Mouse (Mus musculus): ENCODE data around the gene Bhlha15. TPM values are rescaled to one million over a fixed set of nuclear protein-coding genes. Genes with fewer than 3 reads are reported as not detected.

Gene Bhlha15
- total and polyA plus RNA-seq, 3 experiments: 4.1 to 4.3 TPM; not detected in 1

DNA sequence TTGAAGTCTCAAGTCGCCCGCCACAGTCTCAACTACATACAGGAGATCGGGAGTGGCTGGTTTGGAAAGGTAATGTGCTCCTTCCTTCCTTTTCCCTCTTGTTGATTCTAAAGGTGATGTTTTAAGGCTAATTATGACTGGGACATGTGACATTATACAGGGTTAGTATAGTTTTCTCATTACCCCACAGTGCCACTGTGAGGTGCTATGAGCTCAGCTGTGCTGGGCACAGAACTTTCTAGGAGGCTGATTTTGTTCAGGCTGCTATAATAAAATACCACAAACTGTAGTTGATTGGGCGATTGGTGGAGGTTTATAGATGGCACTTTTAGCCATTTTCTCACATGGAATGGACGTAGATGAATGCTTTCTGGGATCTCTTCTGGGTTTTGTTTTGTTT, 46.6 kb upstream of the Bhlha15 start:
- TF ChIP-seq RAD21 (IDR thresholded peaks at IDR 0.05; ENCODE audit: low read depth, low read length) (no peak), CTCF (IDR thresholded peaks at IDR 0.05 in 2 of 3, conservative IDR thresholded peaks at IDR 0.05 in 1 of 3; ENCODE audit: control insufficient read depth in 1 of 3, insufficient read depth in 1 of 3, low read depth in 2 of 3, low read length in 3 of 3, poor library complexity in 1 of 3, severe bottlenecking in 1 of 3) (peak in 1 of 3 experiments; percentile 12; a peak in 1 of 6 replicates)
- Histone ChIP-seq H3K4me3 (ENCODE audit: control insufficient read depth in 1 of 2, insufficient read depth in 1 of 2, low read depth in 2 of 2, low read length in 2 of 2) (no peak overlapping the region), H3K9ac (ENCODE audit: control insufficient read depth, low read depth, low read length, poor library complexity, severe bottlenecking) (no peak overlapping the region), H3K27me3 (ENCODE audit: control insufficient read depth in 1 of 2, insufficient read depth in 2 of 2, low read length in 2 of 2) (no peaks in the 10 kb centered on the region), H3K27ac (ENCODE audit: control insufficient read depth, low read depth, low read length) (no peak overlapping the region), H3K36me3 (ENCODE audit: control insufficient read depth in 1 of 2, insufficient read depth in 2 of 2, low read length in 2 of 2) (peaks cover 0 to 10% of the 10 kb centered on the region in 2 experiments; a peak in 2 of 4 replicates), H3K9me3 (replicated peaks; ENCODE audit: insufficient read depth, low read length) (no peaks in the 10 kb centered on the region), H3K4me1 (ENCODE audit: control insufficient read depth in 1 of 2, insufficient read depth in 2 of 2, low read length in 2 of 2) (no peaks in the 10 kb centered on the region), H3K79me2 (ENCODE audit: control insufficient read depth, insufficient read depth, low read length, poor library complexity) (no peaks in the 10 kb centered on the region)
- DNase-seq (ENCODE audit: low read depth, low spot score): no peak

DNA sequence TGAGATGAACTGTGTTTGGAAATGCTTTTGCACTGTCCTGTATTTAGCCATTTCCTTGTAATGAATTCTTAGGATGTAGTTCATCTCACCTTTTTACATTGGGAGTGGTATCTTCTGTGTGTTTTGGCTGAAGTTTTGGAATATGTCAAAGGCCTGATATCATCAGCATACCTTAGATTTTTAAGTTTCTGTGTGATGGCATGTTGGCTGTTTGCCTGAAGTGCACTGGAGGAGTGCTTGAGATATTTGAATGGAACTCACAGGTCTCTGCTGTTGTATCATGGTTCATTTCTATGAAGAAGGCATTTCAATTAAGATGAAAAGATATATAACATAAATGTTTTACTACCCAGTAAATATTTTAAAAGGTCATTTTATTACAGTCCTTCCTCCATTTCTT, 43.2 kb upstream of the Bhlha15 start:
- no peak for DNase-seq (ENCODE audit: low read depth, low spot score)
- Histone ChIP-seq H3K27ac (ENCODE audit: control insufficient read depth, low read depth, low read length) (no peak overlapping the region), H3K4me1 (ENCODE audit: control insufficient read depth in 1 of 2, insufficient read depth in 2 of 2, low read length in 2 of 2) (no peaks in the 10 kb centered on the region), H3K9me3 (replicated peaks; ENCODE audit: insufficient read depth, low read length) (no peaks in the 10 kb centered on the region), H3K4me3 (ENCODE audit: control insufficient read depth in 1 of 2, insufficient read depth in 1 of 2, low read depth in 2 of 2, low read length in 2 of 2) (no peak overlapping the region), H3K36me3 (ENCODE audit: control insufficient read depth in 1 of 2, insufficient read depth in 2 of 2, low read length in 2 of 2) (peaks cover 0 to 13% of the 10 kb centered on the region in 2 experiments; a peak in 2 of 4 replicates), H3K27me3 (ENCODE audit: control insufficient read depth in 1 of 2, insufficient read depth in 2 of 2, low read length in 2 of 2) (no peaks in the 10 kb centered on the region), H3K79me2 (ENCODE audit: control insufficient read depth, insufficient read depth, low read length, poor library complexity) (no peaks in the 10 kb centered on the region), H3K9ac (ENCODE audit: control insufficient read depth, low read depth, low read length, poor library complexity, severe bottlenecking) (no peak overlapping the region)
- TF ChIP-seq CHD1 (IDR thresholded peaks at IDR 0.05; ENCODE audit: low read depth, low read length) (no peak), MAFK (IDR thresholded peaks at IDR 0.05; ENCODE audit: borderline replicate concordance, low read depth, low read length) (no peak), ETS1 (IDR thresholded peaks at IDR 0.05; ENCODE audit: low read depth, low read length) (no peak), MXI1 (IDR thresholded peaks at IDR 0.05; ENCODE audit: low read depth, low read length) (no peak), POLR2AphosphoS5 (IDR thresholded peaks at IDR 0.05; ENCODE audit: borderline replicate concordance, low read depth, low read length) (no peak), MAX (IDR thresholded peaks at IDR 0.05; ENCODE audit: low read length) (no peak), RAD21 (IDR thresholded peaks at IDR 0.05; ENCODE audit: low read depth, low read length) (no peak), EP300 (IDR thresholded peaks at IDR 0.05; ENCODE audit: low read depth in 1 of 2, low read length in 2 of 2) (no peak), MAZ (IDR thresholded peaks at IDR 0.05; ENCODE audit: low read depth, low read length) (no peak)

DNA sequence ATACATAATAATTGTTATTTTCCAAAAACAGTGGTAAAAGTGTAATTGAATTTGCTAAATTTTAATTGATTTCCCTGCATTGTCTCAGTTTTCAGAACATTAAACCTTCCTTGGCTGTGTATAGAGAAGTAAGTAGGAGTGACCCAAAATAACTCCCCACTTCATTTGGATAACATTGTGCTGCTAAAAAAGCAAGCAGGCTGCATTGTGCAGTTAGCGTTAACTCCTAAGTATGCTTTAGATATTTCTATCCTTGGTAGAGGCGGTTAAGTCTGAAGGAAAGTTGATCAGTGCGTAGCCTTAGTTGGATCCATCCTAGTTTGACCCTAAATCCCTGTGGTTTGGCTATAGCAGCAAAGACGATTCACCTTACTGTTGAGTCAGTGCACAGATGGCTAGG, 40.6 kb upstream of the Bhlha15 start:
- Histone ChIP-seq H3K4me3 (ENCODE audit: control insufficient read depth in 1 of 2, insufficient read depth in 1 of 2, low read depth in 2 of 2, low read length in 2 of 2) (no peak overlapping the region), H3K36me3 (ENCODE audit: control insufficient read depth in 1 of 2, insufficient read depth in 2 of 2, low read length in 2 of 2) (peaks cover 0 to 13% of the 10 kb centered on the region in 2 experiments; a peak in 2 of 4 replicates), H3K79me2 (ENCODE audit: control insufficient read depth, insufficient read depth, low read length, poor library complexity) (no peaks in the 10 kb centered on the region), H3K4me1 (ENCODE audit: control insufficient read depth in 1 of 2, insufficient read depth in 2 of 2, low read length in 2 of 2) (no peaks in the 10 kb centered on the region), H3K27ac (ENCODE audit: control insufficient read depth, low read depth, low read length) (no peak overlapping the region), H3K9ac (ENCODE audit: control insufficient read depth, low read depth, low read length, poor library complexity, severe bottlenecking) (no peak overlapping the region), H3K9me3 (replicated peaks; ENCODE audit: insufficient read depth, low read length) (no peaks in the 10 kb centered on the region), H3K27me3 (ENCODE audit: control insufficient read depth in 1 of 2, insufficient read depth in 2 of 2, low read length in 2 of 2) (no peaks in the 10 kb centered on the region)
- TF ChIP-seq ETS1 (IDR thresholded peaks at IDR 0.05; ENCODE audit: low read depth, low read length) (no peak), JUND (IDR thresholded peaks at IDR 0.05; ENCODE audit: low read depth, low read length) (no peak), MYB (IDR thresholded peaks at IDR 0.05; ENCODE audit: low read depth, low read length) (no peak), SMC3 (IDR thresholded peaks at IDR 0.05; ENCODE audit: low read depth, low read length) (no peak), ZNF384 (IDR thresholded peaks at IDR 0.05; ENCODE audit: low read depth, low read length) (no peak), HCFC1 (IDR thresholded peaks at IDR 0.05; ENCODE audit: low read depth, low read length) (no peak), CHD1 (IDR thresholded peaks at IDR 0.05; ENCODE audit: low read depth, low read length) (no peak), NRF1 (IDR thresholded peaks at IDR 0.05; ENCODE audit: insufficient read depth, low read depth, low read length, poor library complexity, severe bottlenecking) (no peak), KAT2A (conservative IDR thresholded peaks at IDR 0.05; ENCODE audit: low read depth, low read length) (no peak), MAZ (IDR thresholded peaks at IDR 0.05; ENCODE audit: low read depth, low read length) (no peak), EP300 (IDR thresholded peaks at IDR 0.05; ENCODE audit: low read depth in 1 of 2, low read length in 2 of 2) (no peak), MYC (IDR thresholded peaks at IDR 0.05; ENCODE audit: low read depth, low read length) (no peak), ELF1 (IDR thresholded peaks at IDR 0.05; ENCODE audit: low read depth, low read length) (no peak), E2F4 (IDR thresholded peaks at IDR 0.05; ENCODE audit: borderline replicate concordance, low read depth, low read length) (no peak), CHD2 (IDR thresholded peaks at IDR 0.05; ENCODE audit: low read length) (no peak), USF2 (IDR thresholded peaks at IDR 0.05; ENCODE audit: borderline replicate concordance in 1 of 2, insufficient read depth in 1 of 2, low read depth in 1 of 2, low read length in 2 of 2) (no peak), ZC3H11A (IDR thresholded peaks at IDR 0.05; ENCODE audit: low read depth, low read length) (no peak), CTCF (IDR thresholded peaks at IDR 0.05 in 2 of 3, conservative IDR thresholded peaks at IDR 0.05 in 1 of 3; ENCODE audit: control insufficient read depth in 1 of 3, insufficient read depth in 1 of 3, low read depth in 2 of 3, low read length in 3 of 3, poor library complexity in 1 of 3, severe bottlenecking in 1 of 3) (no peak), GABPA (IDR thresholded peaks at IDR 0.05; ENCODE audit: low read depth, low read length) (no peak)
- DNase-seq (ENCODE audit: low read depth, low spot score): no peak

Data from MEL (cell line).